Mouse (Mus musculus) forebrain, embryonic 15.5 days (tissue): ENCODE measurements at regions not wholly inside any gene's neighbourhood (a gene's known extent, or its start where the extent isn't known, plus 50 kb on each side); places are given as distances from the start of the nearest gene placed in this dataset.

Experiments
- ATAC-seq: fragments of 200-750 bp; cut with Nextera tagmentation; replicated peaks from 2 replicates; pipeline ENCODE4 v1.8.0; 2017; ENCODE audit warnings: mild to moderate bottlenecking, moderate TSS enrichment, moderate library complexity
- H3K27ac ChIP-seq: fragments of 300-500 bp; sonication (generic); replicated peaks from 2 replicates; pipeline ENCODE4 v1.5.1; 2015; ENCODE audit warnings: mild to moderate bottlenecking, inconsistent platforms
- H3K27me3 ChIP-seq: fragments of 300-500 bp; sonication (generic); 2 replicates; pipeline ENCODE4 v1.6.1; 2015; ENCODE audit warnings: inconsistent platforms
- H3K36me3 ChIP-seq: fragments of 300-500 bp; sonication (generic); 2 replicates; pipeline ENCODE4 v1.6.1; 2015; ENCODE audit warnings: mild to moderate bottlenecking, inconsistent platforms
- H3K4me1 ChIP-seq: fragments of 300-500 bp; sonication (generic); 2 replicates; pipeline ENCODE4 v1.6.1; 2015; ENCODE audit warnings: inconsistent platforms
- H3K4me2 ChIP-seq: fragments of 300-500 bp; sonication (generic); replicated peaks from 2 replicates; pipeline ENCODE4 v1.6.1; 2015; ENCODE audit warnings: mild to moderate bottlenecking, inconsistent platforms
- H3K4me3 ChIP-seq: fragments of 300-500 bp; sonication (generic); 2 replicates; pipeline ENCODE4 v1.5.1; 2015; ENCODE audit warnings: mild to moderate bottlenecking, inconsistent platforms
- H3K9ac ChIP-seq: fragments of 300-500 bp; sonication (generic); replicated peaks from 2 replicates; pipeline ENCODE4 v1.6.1; 2015; ENCODE audit warnings: mild to moderate bottlenecking, inconsistent platforms
- H3K9me3 ChIP-seq: fragments of 300-500 bp; sonication (generic); 2 replicates; pipeline ENCODE4 v1.6.1; 2016; ENCODE audit warnings: inconsistent platforms
- WGBS: fragments of 180-500 bp; shearing (Covaris S2); methylation state at CpG from one replicate; pipeline ENCODE4 v1.1.7; 2015; ENCODE audit warnings: mixed read lengths; 5-methylcytosine and 5-hydroxymethylcytosine counted together

- Histone ChIP-seq H3K4me2 (no peak overlapping the region), H3K9me3 (no peaks in the 10 kb centered on the region), H3K4me3 (no peak overlapping the region), H3K4me1 (no peaks in the 10 kb centered on the region), H3K36me3 (no peaks in the 10 kb centered on the region), H3K9ac (no peak overlapping the region), H3K27me3 (no peaks in the 10 kb centered on the region), H3K27ac (no peak overlapping the region)
- WGBS, result 91% methylated on average over 6 of the region's 7 CpGs
- ATAC-seq, result no peak
These were observed 93.2 kb downstream of the Klf5 start for GRCm38 (mm10) chr14:99391700-99392099.

- no peak for ATAC-seq
- Histone ChIP-seq H3K9ac (no peak overlapping the region), H3K4me3 (no peak overlapping the region), H3K36me3 (no peaks in the 10 kb centered on the region), H3K27ac (no peak overlapping the region), H3K4me1 (no peaks in the 10 kb centered on the region), H3K27me3 (no peaks in the 10 kb centered on the region), H3K4me2 (no peak overlapping the region), H3K9me3 (no peaks in the 10 kb centered on the region)
- 84% methylated on average over 2 of the region's 2 CpGs for WGBS
These were observed 94.3 kb downstream of the Klf5 start for GRCm38 (mm10) chr14:99392813-99393212.

- Histone ChIP-seq H3K9ac (no peak overlapping the region), H3K4me1 (no peaks in the 10 kb centered on the region), H3K4me3 (no peak overlapping the region), H3K4me2 (no peak overlapping the region), H3K36me3 (no peaks in the 10 kb centered on the region), H3K27me3 (no peaks in the 10 kb centered on the region), H3K9me3 (no peaks in the 10 kb centered on the region), H3K27ac (no peak overlapping the region)
- no peak for ATAC-seq
- 92% methylated on average over 8 of the region's 8 CpGs for WGBS
These were observed 95.1 kb downstream of the Klf5 start for GRCm38 (mm10) chr14:99393611-99394010.

GRCm38 (mm10) chr14:99403155-99403726 lies 104.8 kb downstream of the Klf5 start:
- H3K9ac ChIP-seq, result no peak overlapping the region
- no peak for ATAC-seq
- H3K9me3 ChIP-seq, result no peaks in the 10 kb centered on the region
- no peaks in the 10 kb centered on the region for H3K4me1 ChIP-seq
- H3K27me3 ChIP-seq, result no peaks in the 10 kb centered on the region
- no peak overlapping the region for H3K4me2 ChIP-seq
- no peak overlapping the region for H3K27ac ChIP-seq
- no peak overlapping the region for H3K4me3 ChIP-seq
- no peaks in the 10 kb centered on the region for H3K36me3 ChIP-seq
- 83% methylated on average over 6 of the region's 6 CpGs for WGBS

GRCm38 (mm10) chr14:99405228-99405627 lies 106.7 kb downstream of the Klf5 start:
- H3K9ac ChIP-seq, result no peak overlapping the region
- no peak for ATAC-seq
- H3K4me3 ChIP-seq, result no peak overlapping the region
- H3K4me1 ChIP-seq, result no peaks in the 10 kb centered on the region
- WGBS, result 88% methylated on average over 5 of the region's 5 CpGs
- H3K27ac ChIP-seq, result no peak overlapping the region
- H3K9me3 ChIP-seq, result no peaks in the 10 kb centered on the region
- no peaks in the 10 kb centered on the region for H3K36me3 ChIP-seq
- no peaks in the 10 kb centered on the region for H3K27me3 ChIP-seq
- H3K4me2 ChIP-seq, result no peak overlapping the region

- 84% methylated on average over 5 of the region's 5 CpGs for WGBS
- Histone ChIP-seq H3K4me1 (no peaks in the 10 kb centered on the region), H3K27me3 (no peaks in the 10 kb centered on the region), H3K4me2 (no peak overlapping the region), H3K36me3 (no peaks in the 10 kb centered on the region), H3K9ac (no peak overlapping the region), H3K4me3 (no peak overlapping the region), H3K9me3 (no peaks in the 10 kb centered on the region), H3K27ac (no peak overlapping the region)
- no peak for ATAC-seq
These were observed 113.3 kb downstream of the Klf5 start for GRCm38 (mm10) chr14:99411835-99412234.

GRCm38 (mm10) chr14:99416169-99416568 lies 117.7 kb downstream of the Klf5 start:
- Histone ChIP-seq H3K27me3 (no peaks in the 10 kb centered on the region), H3K9me3 (no peaks in the 10 kb centered on the region), H3K27ac (no peak overlapping the region), H3K4me3 (no peak overlapping the region), H3K9ac (no peak overlapping the region), H3K36me3 (no peaks in the 10 kb centered on the region), H3K4me2 (no peak overlapping the region), H3K4me1 (no peaks in the 10 kb centered on the region)
- no peak for ATAC-seq
- WGBS, result 82% methylated on average over 3 of the region's 3 CpGs

GRCm38 (mm10) chr14:99418970-99419369 lies 120.5 kb downstream of the Klf5 start:
- 95% methylated on average over 5 of the region's 5 CpGs for WGBS
- Histone ChIP-seq H3K27ac (no peak overlapping the region), H3K27me3 (no peaks in the 10 kb centered on the region)

GRCm38 (mm10) chr14:99423334-99423733 lies 124.8 kb downstream of the Klf5 start:
- Histone ChIP-seq H3K9ac (no peak overlapping the region), H3K9me3 (no peaks in the 10 kb centered on the region), H3K36me3 (no peaks in the 10 kb centered on the region), H3K4me1 (no peaks in the 10 kb centered on the region), H3K4me3 (no peak overlapping the region), H3K27me3 (no peaks in the 10 kb centered on the region), H3K27ac (no peak overlapping the region), H3K4me2 (no peak overlapping the region)
- WGBS, result 90% methylated on average over 7 of the region's 7 CpGs
- ATAC-seq, result no peak

More at GRCm38 (mm10) chr14:99418970-99419369, 120.5 kb downstream of the Klf5 start:
- Histone ChIP-seq H3K4me2 (no peak overlapping the region), H3K4me1 (no peaks in the 10 kb centered on the region), H3K4me3 (no peak overlapping the region), H3K9me3 (no peaks in the 10 kb centered on the region), H3K9ac (no peak overlapping the region), H3K36me3 (no peaks in the 10 kb centered on the region)
- no peak for ATAC-seq

- H3K4me1 ChIP-seq, result no peaks in the 10 kb centered on the region
- no peak overlapping the region for H3K4me2 ChIP-seq
- H3K36me3 ChIP-seq, result no peaks in the 10 kb centered on the region
- no peaks in the 10 kb centered on the region for H3K27me3 ChIP-seq
- no peak overlapping the region for H3K4me3 ChIP-seq
- WGBS, result 63% methylated on average over 3 of the region's 3 CpGs
- H3K9ac ChIP-seq, result no peak overlapping the region
- no peaks in the 10 kb centered on the region for H3K9me3 ChIP-seq
- no peak overlapping the region for H3K27ac ChIP-seq
- ATAC-seq, result peak; percentile 71
These were observed 128.6 kb downstream of the Klf5 start for GRCm38 (mm10) chr14:99427049-99427448.

- 96% methylated on average over 4 of the region's 4 CpGs for WGBS
- no peak overlapping the region for H3K27ac ChIP-seq
- no peak overlapping the region for H3K9ac ChIP-seq
- no peak overlapping the region for H3K4me2 ChIP-seq
- no peaks in the 10 kb centered on the region for H3K9me3 ChIP-seq
- H3K4me3 ChIP-seq, result no peak overlapping the region
- no peak for ATAC-seq
- no peaks in the 10 kb centered on the region for H3K36me3 ChIP-seq
- no peaks in the 10 kb centered on the region for H3K4me1 ChIP-seq
- H3K27me3 ChIP-seq, result no peaks in the 10 kb centered on the region
These were observed 131.8 kb downstream of the Klf5 start for GRCm38 (mm10) chr14:99430323-99430722.

GRCm38 (mm10) chr14:99431697-99432096 lies 133.2 kb downstream of the Klf5 start:
- no peak overlapping the region for H3K4me3 ChIP-seq
- H3K27ac ChIP-seq, result no peak overlapping the region
- H3K9me3 ChIP-seq, result no peaks in the 10 kb centered on the region
- H3K4me2 ChIP-seq, result no peak overlapping the region
- H3K27me3 ChIP-seq, result no peaks in the 10 kb centered on the region
- H3K4me1 ChIP-seq, result no peaks in the 10 kb centered on the region
- no peak for ATAC-seq
- no peak overlapping the region for H3K9ac ChIP-seq
- no peaks in the 10 kb centered on the region for H3K36me3 ChIP-seq
- WGBS, result 88% methylated on average over 7 of the region's 7 CpGs

- Histone ChIP-seq H3K9me3 (no peaks in the 10 kb centered on the region), H3K4me1 (no peaks in the 10 kb centered on the region), H3K27ac (no peak overlapping the region), H3K4me2 (no peak overlapping the region), H3K4me3 (no peak overlapping the region), H3K27me3 (no peaks in the 10 kb centered on the region), H3K9ac (no peak overlapping the region), H3K36me3 (no peaks in the 10 kb centered on the region)
- WGBS, result 100% methylated on average over 1 of the region's 1 CpGs
- no peak for ATAC-seq
These were observed 136.2 kb downstream of the Klf5 start for GRCm38 (mm10) chr14:99434645-99435044.
